Mouse (Mus musculus) spleen, postnatal 36 days (tissue): ENCODE measurements around the gene Alcam.
A peak's percentile ranks its signal among the peaks of the same experiment; 100 is the strongest.

Experiments used
- DNase-seq, 2 experiments: peaks; one replicate each; pipeline ENCODE4 v3.0.0; 2022; ENCODE audit warnings: low spot score in 2 of 2, mixed read lengths in 1 of 2

Alcam gene

DNA sequence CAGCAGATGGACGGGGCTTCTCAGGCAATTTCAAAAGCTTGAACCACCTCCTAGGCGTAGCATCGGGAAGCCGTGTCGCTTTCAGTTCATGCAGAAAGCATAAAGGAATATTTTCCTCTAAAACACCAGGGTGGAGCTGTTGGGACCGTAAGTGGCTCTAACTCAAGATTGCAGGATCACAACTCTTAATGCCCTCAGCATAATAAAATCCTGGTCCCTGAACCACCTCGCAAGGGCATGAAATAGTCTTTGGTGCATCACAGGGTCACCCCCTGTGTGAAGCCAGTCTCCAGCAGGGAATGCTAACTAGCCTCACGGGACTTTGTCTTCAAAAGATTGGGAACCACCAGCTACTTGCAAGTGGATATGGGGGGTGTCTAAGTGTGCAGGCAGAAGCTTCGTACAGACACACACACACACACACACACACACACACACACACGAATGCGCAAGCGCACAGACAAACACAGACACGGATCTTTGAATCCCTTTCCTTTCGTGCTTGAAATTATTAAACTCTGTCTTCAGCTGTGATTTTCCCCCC, at the start of gene Alcam:
Gene Alcam, minus strand, starts transcription at position 104 of the 544 bp plus-strand sequence.
- DNase-seq = peak; percentile 17 to 37

DNA sequence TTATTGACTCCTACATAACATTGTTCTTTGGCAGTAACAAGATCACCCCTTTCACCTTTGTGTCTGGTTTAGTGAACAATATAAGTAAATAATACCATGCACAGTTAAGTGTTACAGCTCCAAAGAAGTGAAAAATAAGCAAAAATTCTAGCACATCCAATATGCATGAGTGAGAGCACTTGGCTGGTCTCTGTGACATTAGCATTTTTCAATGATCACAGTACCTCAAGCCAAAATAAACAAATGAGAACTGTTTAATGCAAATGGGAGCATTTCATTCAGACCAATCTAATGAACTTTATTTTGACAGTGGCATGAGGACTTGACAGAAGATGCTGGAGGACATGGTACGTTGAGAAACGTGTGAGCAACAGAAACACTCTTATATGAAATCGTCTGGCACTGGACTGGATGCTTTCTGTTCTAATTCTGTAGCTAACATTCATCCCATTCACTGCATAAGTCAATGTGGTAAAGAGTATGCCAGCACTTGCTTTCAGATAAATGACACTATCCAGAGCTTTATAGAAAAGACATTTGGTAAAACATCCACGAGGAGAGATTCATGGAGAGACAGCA, 45.0 kb upstream of the Alcam start:
- DNase-seq = no peak

DNA sequence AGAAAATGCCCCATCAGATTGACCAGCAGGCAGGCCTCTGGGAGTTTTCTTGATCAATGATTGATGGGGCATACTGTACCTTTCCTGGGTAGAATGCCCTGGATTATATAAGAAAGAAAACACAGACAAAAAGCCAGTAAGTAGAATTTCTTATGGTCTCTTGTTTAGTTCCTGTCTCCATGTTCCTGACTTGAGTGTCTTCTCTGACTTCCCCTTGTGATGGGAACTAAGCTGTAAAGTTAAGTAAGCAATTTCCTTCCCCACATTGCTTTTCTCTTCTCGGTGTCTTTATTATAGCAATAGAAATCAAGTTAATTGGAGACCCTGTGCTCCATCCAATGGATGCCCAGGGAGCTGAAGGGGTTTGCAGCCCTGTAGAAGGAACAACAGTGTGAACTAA, 36.7 kb upstream of the Alcam start:
- no peak for DNase-seq

DNA sequence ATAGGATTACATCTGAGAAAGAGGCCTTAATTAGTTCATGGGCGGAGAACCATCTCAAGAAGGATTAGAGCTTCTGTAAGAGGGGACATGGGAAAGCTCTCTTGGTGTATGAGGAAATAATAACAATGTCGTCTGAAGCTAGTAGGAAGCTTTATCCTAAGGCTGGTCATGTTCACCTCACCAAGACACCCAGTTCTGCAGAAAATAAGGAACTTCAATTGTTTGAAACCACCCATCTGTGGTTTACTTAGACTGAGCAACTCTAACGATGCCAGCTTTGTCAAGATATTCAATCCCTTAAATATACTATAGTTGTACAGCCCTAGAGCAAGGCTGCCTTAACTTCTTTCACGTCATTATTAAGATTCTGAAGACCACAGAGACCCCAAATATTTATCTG, 20.4 kb upstream of the Alcam start:
- no peak for DNase-seq

DNA sequence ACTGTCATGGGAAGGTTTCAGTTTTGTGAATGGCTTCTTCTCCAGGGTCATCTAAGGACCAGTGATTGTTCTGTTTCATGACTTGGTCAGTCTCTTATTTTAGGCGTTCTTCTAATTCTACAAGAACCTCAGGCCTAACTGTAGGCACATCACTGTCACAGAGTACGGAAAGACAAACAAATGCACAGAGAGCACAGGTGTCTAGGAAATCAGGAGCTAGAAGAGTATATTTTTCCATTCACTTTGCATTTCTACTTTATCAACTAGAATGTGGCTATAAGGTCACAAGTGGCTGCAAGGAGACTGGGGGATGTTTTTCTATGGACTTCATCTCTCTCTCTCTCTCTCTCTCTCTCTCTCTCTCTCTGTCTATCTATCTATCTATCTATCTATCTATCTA, 19.2 kb upstream of the Alcam start:
- DNase-seq = no peak

DNA sequence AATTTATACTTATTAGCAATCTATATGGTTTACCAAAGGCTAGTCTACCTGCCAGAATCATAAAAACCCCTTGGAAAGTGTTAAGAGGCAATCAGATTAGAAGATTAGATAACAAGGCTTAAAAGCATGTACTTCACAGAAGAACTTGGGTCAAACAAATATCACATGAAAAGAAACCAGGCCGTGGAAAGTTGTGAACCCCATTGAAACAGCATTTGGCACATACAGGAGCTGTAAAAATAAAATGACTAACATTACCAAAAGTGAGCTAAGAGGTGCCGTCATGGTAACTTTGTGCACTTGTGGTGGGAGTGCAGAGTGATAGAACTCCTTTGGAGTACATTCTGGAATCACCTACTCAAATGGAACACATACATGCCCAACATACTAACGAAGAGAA, 18.8 kb upstream of the Alcam start:
- no peak for DNase-seq

DNA sequence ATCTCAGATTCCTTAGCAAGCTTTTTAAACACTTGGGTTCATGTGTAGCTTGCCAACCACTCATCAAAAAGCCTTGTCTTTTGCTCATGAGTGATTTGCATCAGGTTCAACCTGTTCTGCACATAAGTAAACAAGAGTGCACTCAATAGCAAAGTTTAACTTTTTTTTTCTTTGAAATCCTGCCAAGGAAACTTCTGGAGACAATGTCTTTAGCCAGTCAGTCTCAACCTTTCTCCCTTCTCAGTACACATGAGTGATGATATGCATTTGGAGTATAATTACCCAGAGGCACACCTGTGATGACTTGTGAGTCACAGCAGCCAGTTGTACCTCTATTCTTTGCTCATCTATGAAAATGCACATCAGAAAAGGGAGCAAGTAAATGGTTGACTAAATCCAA, 18.2 kb upstream of the Alcam start:
- no peak for DNase-seq

DNA sequence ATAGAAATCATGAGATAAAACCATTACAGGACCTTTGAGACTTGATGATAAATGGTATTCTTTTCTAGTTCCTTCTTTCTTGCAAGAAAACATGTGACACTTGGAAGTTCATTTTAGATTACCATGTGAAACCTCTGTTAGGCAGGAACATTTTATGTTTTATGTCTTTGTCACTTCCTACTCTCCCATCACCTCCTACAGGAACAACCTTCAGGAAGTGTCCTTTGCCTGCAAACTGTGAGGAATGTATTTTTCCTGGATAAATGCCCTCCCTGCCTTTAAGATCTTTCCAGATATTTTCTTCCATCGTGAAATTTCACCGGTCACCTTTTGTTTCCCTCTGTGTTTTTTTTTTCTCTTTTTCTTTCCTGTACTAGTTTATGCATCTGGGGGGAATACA, 17.0 kb upstream of the Alcam start:
- no peak for DNase-seq

DNA sequence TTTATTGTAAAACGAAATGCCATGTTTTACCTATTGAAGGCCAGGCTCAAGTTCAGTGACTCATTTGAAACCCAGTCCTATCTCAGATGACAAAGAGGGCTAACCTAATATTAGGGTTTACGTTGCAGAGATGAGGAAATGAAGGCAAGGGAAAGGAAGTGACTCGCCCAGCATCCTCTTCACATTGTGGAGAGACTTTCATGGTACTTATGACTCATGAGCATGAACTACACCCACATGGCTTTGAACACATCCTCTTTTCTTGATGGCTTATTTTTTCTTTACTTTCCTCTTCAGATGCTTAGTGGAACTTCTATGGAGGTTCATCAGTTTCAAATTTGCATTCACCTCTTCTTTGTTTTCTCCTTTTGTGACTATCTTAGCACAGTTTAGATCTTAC, 16.4 kb upstream of the Alcam start:
- DNase-seq = peak; percentile 49 to 54

DNA sequence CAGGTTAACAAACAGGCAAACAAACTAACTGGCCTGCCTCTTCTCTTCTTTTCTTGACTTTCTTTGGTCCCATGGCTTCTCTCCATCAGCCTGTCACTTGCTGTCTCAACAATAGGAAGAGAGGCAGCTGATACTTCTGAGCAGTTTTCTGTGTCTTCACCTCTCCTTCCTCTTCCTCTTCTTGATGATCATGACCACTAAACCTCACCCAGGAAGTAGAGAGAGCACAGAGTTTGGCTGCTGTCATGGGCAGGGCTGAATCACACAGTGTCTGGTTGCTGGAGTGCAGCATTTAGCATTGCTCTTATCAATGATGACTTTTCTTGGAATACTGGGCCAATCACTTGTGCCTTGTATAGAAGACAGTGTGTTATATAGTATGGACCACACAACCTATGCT, 14.6 kb upstream of the Alcam start:
- DNase-seq = peak; percentile 49 to 54

DNA sequence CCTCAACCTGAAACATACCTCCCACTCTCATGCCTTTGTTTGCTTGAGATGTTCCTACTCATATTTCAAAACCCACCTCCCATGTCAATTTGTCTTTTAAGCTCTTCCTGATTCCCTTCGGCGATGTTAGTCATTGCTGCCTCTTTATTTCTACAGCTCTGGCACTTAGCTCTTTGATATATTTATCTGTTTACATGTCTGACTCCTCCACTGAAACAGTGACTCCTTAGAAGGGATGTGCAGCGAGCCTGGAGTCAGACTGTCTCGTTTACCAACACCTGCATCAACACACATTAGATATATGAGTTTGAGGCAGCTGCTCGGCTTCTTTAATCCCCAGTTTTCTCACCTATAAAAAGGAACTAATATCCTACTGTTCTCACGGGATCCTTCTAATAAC, 12.9 kb upstream of the Alcam start:
- no peak for DNase-seq

DNA sequence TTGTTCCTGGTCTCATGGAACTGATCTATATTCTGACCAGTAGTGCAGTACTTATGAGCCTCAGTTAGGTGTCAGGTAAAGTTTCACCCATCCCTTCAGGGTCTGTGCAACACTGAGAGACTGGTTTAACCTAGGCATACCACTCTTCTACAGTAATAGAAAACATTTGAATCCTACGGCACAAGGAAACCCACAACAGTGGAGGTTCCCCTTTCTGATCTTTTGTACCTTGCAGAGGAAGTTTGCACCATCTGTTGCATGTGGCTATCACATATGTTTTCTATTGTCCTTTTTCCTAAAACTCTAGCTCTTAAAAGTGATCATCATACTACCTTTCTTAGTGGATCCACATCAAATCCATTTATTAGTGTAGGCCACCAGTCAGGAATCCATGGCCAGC, 10.7 kb upstream of the Alcam start:
- peak; percentile 12 to 18 for DNase-seq

DNA sequence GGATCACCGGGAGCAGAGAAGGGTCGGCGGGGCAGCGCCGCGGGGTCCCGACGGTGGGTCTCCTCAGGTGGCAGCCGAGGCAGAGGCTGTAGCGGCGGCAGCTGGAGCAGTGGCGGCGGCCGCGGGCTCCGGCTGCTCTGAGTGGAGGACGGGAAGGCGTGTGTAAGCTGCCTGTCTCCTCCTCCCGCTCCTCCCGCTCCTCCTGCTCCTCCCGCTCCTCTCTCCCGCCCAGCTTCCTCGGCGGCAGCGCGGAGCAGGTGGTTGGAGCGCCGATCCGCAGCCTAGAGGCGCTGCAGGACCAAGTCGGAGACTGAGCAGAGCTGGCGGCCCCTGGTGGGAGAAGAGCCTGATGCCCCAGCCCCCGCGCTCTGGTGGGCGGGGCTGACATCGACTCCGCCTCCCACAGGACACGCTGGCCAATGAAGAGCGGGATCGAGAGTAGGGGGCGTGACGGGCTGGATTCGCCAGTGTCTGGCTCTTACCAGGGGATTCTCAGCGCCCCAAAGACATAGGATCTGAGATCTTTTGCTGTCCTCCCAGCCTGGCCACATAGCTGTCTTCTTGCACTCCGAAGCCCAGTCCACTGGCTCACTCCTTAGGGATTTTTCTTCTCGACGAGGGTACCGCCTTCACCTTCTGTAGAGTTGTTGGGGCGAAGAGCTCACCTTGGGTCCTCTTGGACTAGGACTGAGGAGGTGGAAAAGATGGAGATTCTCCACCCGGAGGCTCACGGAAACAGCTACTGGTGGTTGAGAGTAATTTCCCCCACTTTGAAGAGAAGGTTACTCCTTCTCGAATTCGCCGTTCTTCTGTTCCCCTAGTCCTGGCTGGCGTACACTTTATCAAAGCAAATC, 785 bp downstream of the Alcam start:
- DNase-seq = peak; percentile 92 to 93

DNA sequence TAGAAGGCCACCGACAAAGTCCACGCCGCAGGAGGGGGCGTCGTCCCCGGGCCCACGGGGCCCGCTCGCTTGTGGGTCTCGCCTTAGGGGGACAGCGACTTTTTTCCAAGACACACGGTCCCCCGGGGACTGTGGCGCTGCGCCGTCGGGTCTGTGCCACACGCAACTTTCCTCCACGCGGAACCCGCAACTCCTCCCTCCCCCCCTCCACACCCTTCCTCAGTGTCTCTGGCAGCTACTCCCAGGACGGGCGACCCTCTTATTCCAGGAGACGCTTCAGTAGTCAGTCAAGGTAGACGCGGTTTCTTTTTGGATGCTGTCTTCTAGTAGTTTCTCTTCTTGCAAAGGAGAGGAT, 1.4 kb downstream of the Alcam start:
- DNase-seq = no peak

DNA sequence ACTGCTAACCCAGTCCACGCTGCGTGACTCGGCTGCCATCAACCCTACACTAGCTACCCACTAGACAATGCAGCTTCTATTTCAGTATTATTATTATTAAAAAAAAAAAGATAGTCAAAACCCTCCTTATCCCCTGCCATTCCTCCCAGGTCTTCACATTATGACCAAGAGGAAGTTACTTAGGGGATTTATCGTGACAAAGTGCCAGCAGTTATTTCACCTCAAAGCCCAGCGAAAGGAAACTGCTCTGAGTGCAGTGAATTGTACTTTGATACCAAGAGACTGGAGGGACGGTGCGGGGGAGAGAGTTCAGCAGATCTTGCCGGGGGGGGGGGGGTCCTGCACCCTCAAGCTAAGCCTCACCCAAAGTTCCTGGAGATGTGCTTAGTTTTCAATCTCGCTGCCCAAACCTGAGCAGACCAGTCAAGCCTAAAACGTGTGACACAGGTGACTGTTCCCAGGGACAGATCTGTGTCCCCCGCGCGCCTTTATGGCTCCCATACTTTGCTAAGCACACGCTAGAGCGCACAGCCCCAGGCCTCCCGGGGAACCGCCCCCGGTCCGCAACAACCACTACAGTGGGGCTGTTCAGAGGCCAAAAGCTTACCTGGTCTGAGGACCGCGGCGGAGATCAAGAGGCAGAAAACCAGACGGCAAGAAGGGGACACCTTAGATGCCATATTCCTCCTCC, 1.9 kb downstream of the Alcam start:
- DNase-seq = peak; percentile 11 to 21

DNA sequence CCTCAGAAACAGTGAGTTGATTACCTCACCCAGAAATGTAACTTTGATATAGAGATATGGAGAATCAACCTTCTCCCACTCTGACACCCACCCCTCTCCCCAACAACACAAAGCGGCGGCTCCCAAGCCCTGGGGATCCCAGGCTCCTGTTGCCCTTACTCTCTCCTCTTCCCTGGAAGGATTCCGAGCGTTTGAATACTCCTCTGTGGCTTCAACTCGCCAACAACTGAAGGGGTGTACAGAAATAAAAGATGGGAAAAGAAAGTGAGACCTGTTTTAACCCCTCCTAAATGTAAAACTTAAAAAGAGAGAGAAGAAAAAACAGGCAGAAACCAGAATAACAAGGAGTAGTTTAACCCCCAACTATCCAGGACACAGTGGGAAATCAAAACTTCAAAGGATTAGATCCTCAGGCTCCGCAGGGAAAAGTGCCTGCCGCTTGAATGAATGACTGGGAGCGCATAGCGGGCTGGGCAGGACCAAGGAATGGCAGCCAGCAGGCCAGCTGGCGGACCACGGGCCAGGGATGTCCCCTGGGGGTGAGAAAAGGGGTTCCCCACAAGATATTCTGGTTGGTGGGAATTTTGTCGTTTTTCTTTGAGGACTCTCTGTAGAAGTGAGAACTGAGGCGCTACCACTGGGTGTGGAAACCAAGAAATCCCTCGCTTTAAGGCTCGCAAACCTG, 2.6 kb downstream of the Alcam start:
- DNase-seq = no peak

DNA sequence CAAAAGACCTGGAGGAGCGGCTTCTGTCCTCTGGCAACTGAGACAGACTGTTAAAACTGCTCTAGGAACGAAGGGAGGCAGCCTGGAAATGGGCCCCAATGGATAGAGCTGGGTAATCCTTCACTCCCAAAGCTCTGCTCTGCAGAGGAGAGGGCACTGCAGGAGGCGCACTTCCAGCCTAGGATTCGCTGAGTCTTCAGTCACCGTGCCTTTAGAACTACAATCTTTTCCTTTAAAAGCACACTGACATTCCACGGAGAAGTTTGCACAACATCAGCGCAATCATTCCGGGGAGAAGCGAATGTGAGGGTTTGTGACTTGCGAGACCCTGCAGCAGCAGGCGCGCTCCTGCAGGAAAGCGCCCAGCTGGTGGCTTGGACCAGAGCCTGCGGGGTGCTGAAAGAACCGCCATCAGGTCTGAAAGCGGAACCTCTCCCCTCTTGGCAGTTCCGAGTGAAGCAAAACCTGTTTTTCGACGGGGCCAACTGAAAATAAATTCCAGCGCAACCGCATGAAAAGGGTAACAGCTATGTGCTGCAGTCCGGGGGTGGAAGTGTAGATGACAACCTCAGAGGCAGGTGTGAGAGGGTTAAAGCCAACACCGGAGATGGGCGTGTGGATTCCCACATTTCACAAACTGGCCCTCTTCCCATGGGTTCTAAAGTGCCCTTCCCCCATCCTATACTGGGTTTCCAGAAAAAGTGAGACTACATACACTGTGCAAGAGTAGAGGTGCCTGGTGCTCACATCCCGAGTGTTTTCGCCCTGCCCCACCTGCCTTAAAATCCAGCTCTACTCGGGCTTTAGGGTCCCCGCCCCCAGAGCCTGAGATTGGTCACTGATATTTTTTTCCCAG, 3.4 kb downstream of the Alcam start:
- DNase-seq = peak; percentile 53 to 56

DNA sequence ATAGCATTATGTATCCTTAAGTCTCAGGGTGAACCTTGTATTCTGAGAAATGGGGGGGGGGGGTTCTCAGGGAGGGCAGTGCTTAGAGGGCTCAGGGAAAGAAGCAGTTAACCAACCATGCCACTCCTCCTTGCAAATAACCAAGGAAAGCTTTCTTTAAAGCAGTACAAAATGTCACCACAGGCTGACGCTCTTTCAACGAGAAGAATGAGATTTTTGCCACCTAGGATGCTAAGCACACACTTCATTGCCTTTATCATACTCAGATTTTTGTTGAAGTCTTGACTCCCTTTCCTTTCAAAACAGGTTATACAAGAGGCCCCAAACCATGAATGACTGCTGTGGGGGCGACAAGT, 4.0 kb downstream of the Alcam start:
- DNase-seq = no peak

DNA sequence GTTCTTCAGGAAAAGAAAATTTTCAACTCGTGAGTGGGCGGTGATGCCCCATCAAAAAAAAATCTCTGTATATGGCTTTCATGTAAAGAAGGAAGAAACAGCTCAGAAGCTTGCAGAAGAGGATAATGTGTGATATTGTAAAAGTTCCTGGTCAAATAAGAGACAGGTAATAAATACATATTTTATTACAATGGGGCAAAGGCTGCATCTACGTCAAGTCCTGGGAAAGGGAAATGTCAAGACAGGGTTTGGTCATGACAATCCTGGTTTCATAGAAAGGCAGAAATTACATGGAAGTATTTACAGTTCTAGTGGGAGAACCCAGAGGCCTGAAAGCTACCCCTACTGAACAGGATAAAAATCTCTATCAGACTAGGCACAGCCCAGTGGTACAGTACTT, 7.9 kb downstream of the Alcam start:
- no peak for DNase-seq

DNA sequence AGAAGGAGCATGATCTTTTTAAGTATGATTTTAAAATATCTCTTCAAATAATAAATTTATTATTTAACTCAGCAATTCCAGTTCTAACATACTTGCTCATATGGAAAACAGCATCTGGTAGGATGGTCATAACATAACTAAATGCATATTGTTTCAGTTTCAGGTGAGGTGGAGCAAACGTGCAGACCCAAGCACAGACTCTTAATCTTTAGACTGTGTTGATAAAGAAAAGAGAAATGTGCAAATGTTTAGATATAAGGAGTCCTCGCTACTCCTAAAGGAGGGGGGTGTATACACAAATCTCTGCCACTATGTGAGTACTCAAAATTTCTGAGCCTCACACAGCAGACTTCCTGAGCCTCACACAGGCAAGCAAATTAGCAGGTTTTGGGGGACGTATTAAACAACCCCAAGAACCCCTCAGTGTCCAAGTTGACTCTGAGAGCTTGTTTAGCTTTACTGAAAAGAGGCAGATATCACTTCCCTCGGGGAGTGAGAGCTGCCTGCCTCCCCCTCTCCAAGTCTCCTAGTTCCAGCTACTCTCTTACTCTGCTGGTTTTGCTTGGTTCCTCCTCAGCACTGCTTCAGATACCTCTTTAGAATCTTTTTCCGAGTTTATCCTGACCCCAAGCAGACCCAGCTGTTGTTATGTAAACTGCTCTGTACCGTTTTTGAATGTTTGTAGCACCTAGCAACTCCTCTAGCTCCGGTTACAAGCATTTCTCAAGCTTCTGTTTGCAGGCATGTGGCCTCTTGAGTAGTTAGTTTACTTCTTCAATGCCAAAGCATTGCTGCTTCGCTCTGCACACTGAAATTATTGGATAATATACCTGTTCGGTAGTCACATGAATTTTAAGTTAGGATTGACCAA, 10.0 kb downstream of the Alcam start:
- no peak for DNase-seq
